Mouse (Mus musculus): ENCODE results near the gene B3gnt3.
"Not testable (repeated sequence)": the region's sequence is repeated elsewhere in the genome, so short reads cannot be mapped to it uniquely, and the experiment has no call there.

Gene B3gnt3

GRCm38 (mm10) chr8:71711574-71711973 lies 10.0 kb upstream of the B3gnt3 start:
- DNase-seq (ENCODE audit: low spot score), result no peak

GRCm38 (mm10) chr8:71709800-71710446 lies 8.3 kb upstream of the B3gnt3 start:
- DNase-seq (ENCODE audit: low spot score), result peak; percentile 88

GRCm38 (mm10) chr8:71709134-71709799 lies 7.7 kb upstream of the B3gnt3 start:
- no peak for DNase-seq (ENCODE audit: low spot score)

GRCm38 (mm10) chr8:71707874-71708273 lies 6.3 kb upstream of the B3gnt3 start:
- no peak for DNase-seq (ENCODE audit: low spot score)

GRCm38 (mm10) chr8:71703400-71703799 lies 1.8 kb upstream of the B3gnt3 start:
- not testable (repeated sequence) for DNase-seq (ENCODE audit: low spot score)

- DNase-seq (ENCODE audit: low spot score), result no peak
Measured at GRCm38 (mm10) chr8:71702923-71703322, 1.3 kb upstream of the B3gnt3 start.

GRCm38 (mm10) chr8:71702087-71702432 lies 471 bp upstream of the B3gnt3 start:
- no peak for DNase-seq (ENCODE audit: low spot score)

GRCm38 (mm10) chr8:71700493-71701269 lies 908 bp downstream of the B3gnt3 start:
- DNase-seq (ENCODE audit: low spot score), result no peak

- DNase-seq (ENCODE audit: low spot score), result not testable (repeated sequence)
Measured at GRCm38 (mm10) chr8:71695456-71695855, 6.1 kb downstream of the B3gnt3 start.

GRCm38 (mm10) chr8:71693166-71694041 lies 8.2 kb downstream of the B3gnt3 start:
- no peak for DNase-seq (ENCODE audit: low spot score)

- DNase-seq (ENCODE audit: low spot score), result no peak
Measured at GRCm38 (mm10) chr8:71692509-71692908, 9.1 kb downstream of the B3gnt3 start.

GRCm38 (mm10) chr8:71689028-71689427 lies 12.6 kb downstream of the B3gnt3 start, which contains the start of gene Insl3:
Gene Insl3, plus strand, starts transcription at chr8:71689214.
- DNase-seq (ENCODE audit: low spot score), result no peak

GRCm38 (mm10) chr8:71687616-71688015 lies 14.0 kb downstream of the B3gnt3 start:
- DNase-seq (ENCODE audit: low spot score), result no peak

GRCm38 (mm10) chr8:71686143-71686734 lies 15.3 kb downstream of the B3gnt3 start:
- no peak for DNase-seq (ENCODE audit: low spot score)

GRCm38 (mm10) chr8:71685573-71685972 lies 16.0 kb downstream of the B3gnt3 start:
- no peak for DNase-seq (ENCODE audit: low spot score)

GRCm38 (mm10) chr8:71684701-71685100 lies 16.9 kb downstream of the B3gnt3 start:
- no peak for DNase-seq (ENCODE audit: low spot score)

- no peak for DNase-seq (ENCODE audit: low spot score)
Measured at GRCm38 (mm10) chr8:71682832-71683231, 18.8 kb downstream of the B3gnt3 start.

GRCm38 (mm10) chr8:71681369-71681915 lies 20.1 kb downstream of the B3gnt3 start:
- DNase-seq (ENCODE audit: low spot score), result no peak

- DNase-seq (ENCODE audit: low spot score), result no peak
Measured at GRCm38 (mm10) chr8:71680471-71680870, 21.1 kb downstream of the B3gnt3 start.

- no peak for DNase-seq (ENCODE audit: low spot score)
Measured at GRCm38 (mm10) chr8:71679550-71680168, 21.9 kb downstream of the B3gnt3 start.

GRCm38 (mm10) chr8:71679116-71679515 lies 22.5 kb downstream of the B3gnt3 start:
- no peak for DNase-seq (ENCODE audit: low spot score)

All from layer of hippocampus, adult 9-10 months (tissue).